Mouse (Mus musculus) midbrain, embryonic 16.5 days (tissue): ENCODE results near the gene Slc31a1. TPM values are rescaled to one million over a fixed set of nuclear protein-coding genes. Genes with fewer than 3 reads are reported as not detected.

Experiments used
- ATAC-seq: fragments of 200-750 bp; cut with Nextera tagmentation; 2 replicates; pipeline ENCODE4 v1.8.0; 2017; ENCODE audit warnings: moderate TSS enrichment
- H3K27ac ChIP-seq: fragments of 300-500 bp; sonication (generic); 2 replicates; pipeline ENCODE4 v1.5.1; 2014; ENCODE audit warnings: mild to moderate bottlenecking, low read length, mixed read lengths
- H3K27me3 ChIP-seq: fragments of 300-500 bp; sonication (generic); 2 replicates; pipeline ENCODE4 v1.6.1; 2014; ENCODE audit warnings: low read depth, low read length, mixed read lengths; ENCODE audit not compliant: control insufficient read depth, insufficient read depth
- H3K36me3 ChIP-seq: fragments of 300-500 bp; sonication (generic); 2 replicates; pipeline ENCODE4 v1.6.1; 2014; ENCODE audit warnings: mild to moderate bottlenecking, low read length, moderate library complexity, mixed read lengths; ENCODE audit not compliant: control insufficient read depth, insufficient read depth
- H3K4me1 ChIP-seq: fragments of 300-500 bp; sonication (generic); 2 replicates; pipeline ENCODE4 v1.6.1; 2014; ENCODE audit warnings: mild to moderate bottlenecking, low read length, mixed read lengths; ENCODE audit not compliant: control insufficient read depth, insufficient read depth
- H3K4me2 ChIP-seq: fragments of 300-500 bp; sonication (generic); 2 replicates; pipeline ENCODE4 v1.6.1; 2014; ENCODE audit warnings: mild to moderate bottlenecking, low read length, mixed read lengths
- H3K4me3 ChIP-seq: fragments of 300-500 bp; sonication (generic); 2 replicates; pipeline ENCODE4 v1.5.1; 2014; ENCODE audit warnings: low read depth, mild to moderate bottlenecking, low read length, moderate library complexity, mixed read lengths
- H3K9ac ChIP-seq: fragments of 300-500 bp; sonication (generic); 2 replicates; pipeline ENCODE4 v1.6.1; 2014; ENCODE audit warnings: low read depth, low read length, mixed read lengths
- H3K9me3 ChIP-seq: fragments of 300-500 bp; sonication (generic); replicated peaks from 2 replicates; pipeline ENCODE4 v1.6.1; 2014; ENCODE audit warnings: mild to moderate bottlenecking, low read length, mixed read lengths; ENCODE audit not compliant: control insufficient read depth, poor library complexity, severe bottlenecking
- WGBS: fragments of 180-500 bp; shearing (Covaris S2); extraction: QIAGEN DNeasy Blood & Tissue Kit; methylation state at CpG from one replicate; pipeline ENCODE4 v1.1.7; 2014; 5-methylcytosine and 5-hydroxymethylcytosine counted together
- polyA plus RNA-seq: library from polyadenylated mRNA; unstranded; fragments of >200 nt; fragmentation: Nextera tagmentation; extraction: Ambion mirVana; gene quantifications from 2 replicates; pipeline ENCODE4 v1.2.1, GENCODE M21; 2015

Slc31a1 gene
- polyA plus RNA-seq, 1 experiment from 2014 or later = 37.7 TPM

GRCm38 (mm10) chr4:62331977-62332376 is 28.6 kb upstream of the Slc31a1 start:
- H3K36me3 ChIP-seq = peaks cover 24% of the 10 kb centered on the region
- 84% methylated on average over 5 of the region's 5 CpGs for WGBS
- ATAC-seq = no peak
- no peak overlapping the region for H3K4me2 ChIP-seq
- no peak overlapping the region for H3K9ac ChIP-seq
- H3K4me3 ChIP-seq = no peak overlapping the region
- no peaks in the 10 kb centered on the region for H3K4me1 ChIP-seq
- H3K27me3 ChIP-seq = no peaks in the 10 kb centered on the region
- H3K9me3 ChIP-seq = no peaks in the 10 kb centered on the region
- H3K27ac ChIP-seq = no peak overlapping the region

- no peaks in the 10 kb centered on the region for H3K27me3 ChIP-seq
- H3K4me3 ChIP-seq = no peak overlapping the region
- no peaks in the 10 kb centered on the region for H3K4me1 ChIP-seq
- H3K9ac ChIP-seq = no peak overlapping the region
- H3K36me3 ChIP-seq = 0 out of 2 replicates have a peak, but pooled peaks cover 14% of the 10 kb centered on the region
- WGBS = 91% methylated on average over 5 of the region's 5 CpGs
- no peak overlapping the region for H3K27ac ChIP-seq
- H3K4me2 ChIP-seq = no peak overlapping the region
- H3K9me3 ChIP-seq = no peaks in the 10 kb centered on the region
- no peak for ATAC-seq
Measured at GRCm38 (mm10) chr4:62338536-62338935, 22.0 kb upstream of the Slc31a1 start.

- no peaks in the 10 kb centered on the region for H3K9me3 ChIP-seq
- no peak overlapping the region for H3K4me2 ChIP-seq
- 96% methylated on average over 1 of the region's 1 CpGs for WGBS
- H3K4me3 ChIP-seq = no peak overlapping the region
- no peak overlapping the region for H3K9ac ChIP-seq
- peaks cover 14% of the 10 kb centered on the region for H3K36me3 ChIP-seq
- H3K27me3 ChIP-seq = no peaks in the 10 kb centered on the region
- H3K4me1 ChIP-seq = no peaks in the 10 kb centered on the region
- H3K27ac ChIP-seq = no peak overlapping the region
- ATAC-seq = no peak
Measured at GRCm38 (mm10) chr4:62344000-62344399, 16.5 kb upstream of the Slc31a1 start.

GRCm38 (mm10) chr4:62345827-62346226 is 14.7 kb upstream of the Slc31a1 start:
- no peak for ATAC-seq
- Histone ChIP-seq H3K4me3 (no peak overlapping the region), H3K4me1 (no peaks in the 10 kb centered on the region), H3K27ac (no peak overlapping the region), H3K36me3 (peaks cover 14% of the 10 kb centered on the region), H3K9ac (no peak overlapping the region), H3K4me2 (no peak overlapping the region), H3K27me3 (no peaks in the 10 kb centered on the region), H3K9me3 (no peaks in the 10 kb centered on the region)
- 90% methylated on average over 4 of the region's 4 CpGs for WGBS

GRCm38 (mm10) chr4:62347605-62348328 is 12.8 kb upstream of the Slc31a1 start:
- Histone ChIP-seq H3K27me3 (no peaks in the 10 kb centered on the region), H3K9me3 (no peaks in the 10 kb centered on the region), H3K9ac (no peak overlapping the region), H3K4me1 (no peaks in the 10 kb centered on the region), H3K4me3 (no peak overlapping the region), H3K4me2 (no peak overlapping the region), H3K27ac (no peak overlapping the region), H3K36me3 (peaks cover 12% of the 10 kb centered on the region)
- 79% methylated on average over 9 of the region's 9 CpGs for WGBS
- no peak for ATAC-seq

GRCm38 (mm10) chr4:62348329-62348705 is 12.2 kb upstream of the Slc31a1 start:
- no peaks in the 10 kb centered on the region for H3K27me3 ChIP-seq
- H3K9ac ChIP-seq = no peak overlapping the region
- H3K4me3 ChIP-seq = no peak overlapping the region
- H3K9me3 ChIP-seq = no peaks in the 10 kb centered on the region
- WGBS = 80% methylated on average over 2 of the region's 2 CpGs
- no peak for ATAC-seq
- peaks cover 12% of the 10 kb centered on the region for H3K36me3 ChIP-seq
- no peak overlapping the region for H3K4me2 ChIP-seq
- H3K27ac ChIP-seq = peak overlapping the region; percentile 26; the same call in 1 of the 2 replicates
- no peaks in the 10 kb centered on the region for H3K4me1 ChIP-seq

- WGBS = 93% methylated on average over 2 of the region's 2 CpGs
- ATAC-seq = no peak
Measured at GRCm38 (mm10) chr4:62349371-62349770, 11.2 kb upstream of the Slc31a1 start.

GRCm38 (mm10) chr4:62357631-62358148 is 2.8 kb upstream of the Slc31a1 start:
- 85% methylated on average over 1 of the region's 1 CpGs for WGBS
- ATAC-seq = no peak

More at GRCm38 (mm10) chr4:62349371-62349770, 11.2 kb upstream of the Slc31a1 start:
- Histone ChIP-seq H3K4me1 (no peaks in the 10 kb centered on the region), H3K9me3 (no peaks in the 10 kb centered on the region), H3K9ac (no peak overlapping the region), H3K4me2 (no peak overlapping the region), H3K27me3 (no peaks in the 10 kb centered on the region), H3K27ac (no peak overlapping the region), H3K4me3 (no peak overlapping the region), H3K36me3 (peaks cover 12% of the 10 kb centered on the region)

GRCm38 (mm10) chr4:62359256-62359775 is 1.2 kb upstream of the Slc31a1 start:
- 45% methylated on average over 7 of the region's 7 CpGs for WGBS

More at GRCm38 (mm10) chr4:62357631-62358148, 2.8 kb upstream of the Slc31a1 start:
- no peak overlapping the region for H3K4me3 ChIP-seq
- no peak overlapping the region for H3K9ac ChIP-seq
- H3K4me1 ChIP-seq = peaks cover 23% of the 10 kb centered on the region
- H3K27me3 ChIP-seq = no peaks in the 10 kb centered on the region
- no peak overlapping the region for H3K4me2 ChIP-seq
- no peaks in the 10 kb centered on the region for H3K36me3 ChIP-seq
- no peak overlapping the region for H3K27ac ChIP-seq
- no peaks in the 10 kb centered on the region for H3K9me3 ChIP-seq

More at GRCm38 (mm10) chr4:62359256-62359775, 1.2 kb upstream of the Slc31a1 start:
- Histone ChIP-seq H3K27me3 (no peaks in the 10 kb centered on the region), H3K4me3 (peak overlapping the region; percentile 89), H3K9me3 (no peaks in the 10 kb centered on the region), H3K27ac (no peak overlapping the region), H3K9ac (peak overlapping the region; percentile 84), H3K4me1 (peaks cover 23% of the 10 kb centered on the region), H3K36me3 (no peaks in the 10 kb centered on the region), H3K4me2 (peak overlapping the region; percentile 90)
- no peak for ATAC-seq
